In the genomic region with DNA sequence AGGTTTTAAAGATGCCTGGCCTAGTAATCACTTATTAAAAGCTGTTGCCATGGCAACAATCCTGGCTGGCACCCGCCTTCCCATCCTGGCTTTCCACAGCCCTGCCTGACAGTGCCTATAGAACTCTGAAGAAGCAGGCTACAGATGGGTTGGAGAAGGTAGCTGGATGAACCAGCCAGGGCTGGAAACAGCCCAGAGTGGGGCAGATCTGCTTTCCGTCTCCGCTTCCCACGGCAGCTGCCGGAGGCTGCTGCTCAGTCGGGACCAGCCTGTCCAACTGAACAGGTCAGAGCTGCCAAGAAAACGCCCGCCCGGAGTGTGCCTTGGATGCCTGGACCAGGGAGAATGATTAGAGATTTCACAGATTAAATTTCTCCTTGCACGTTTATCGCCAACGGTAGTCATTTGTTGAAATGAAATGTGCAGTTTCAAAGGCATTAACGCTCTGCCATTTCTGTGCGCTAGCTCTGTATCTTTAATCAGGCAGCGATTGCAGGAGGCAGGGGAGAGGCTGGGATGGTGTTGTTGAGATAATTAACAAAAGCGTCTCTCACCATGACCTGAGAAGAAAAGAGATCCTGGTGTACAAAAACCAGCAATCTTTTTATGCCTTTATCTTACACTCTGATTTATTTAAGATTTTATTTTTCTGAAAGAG, we compare ENCODE assay signal across 8 mouse cellular contexts. TPM values are rescaled to one million over a fixed set of nuclear protein-coding genes. Genes with fewer than 3 reads are reported as not detected.
DNase-seq lines count a peak whose midpoint lies in the region; ATAC-seq and TF ChIP-seq lines count a peak whose summit lies in the region.

No protein-coding gene starts in this region.

- no peaks in the 10 kb centered on the region for H3K9me3 ChIP-seq in forebrain, embryonic 13.5 days (replicated peaks)
- no peaks in the 10 kb centered on the region for H3K9me3 ChIP-seq in forebrain, embryonic 11.5 days (ENCODE audit: control insufficient read depth, low read length)
- H3K9me3 ChIP-seq in intestine, postnatal 0 days (ENCODE audit: control insufficient read depth): no peaks in the 10 kb centered on the region

- peaks cover 27% of the 10 kb centered on the region for H3K4me1 ChIP-seq in forebrain, embryonic 13.5 days
- H3K4me1 ChIP-seq in forebrain, embryonic 11.5 days (replicated peaks; ENCODE audit: control insufficient read depth, insufficient read depth, low read length): no peaks in the 10 kb centered on the region
- no peaks in the 10 kb centered on the region for H3K4me1 ChIP-seq in intestine, postnatal 0 days (replicated peaks; ENCODE audit: control insufficient read depth, insufficient read depth, low read length)

- H3K27me3 ChIP-seq in forebrain, embryonic 13.5 days: no peaks in the 10 kb centered on the region
- no peaks in the 10 kb centered on the region for H3K27me3 ChIP-seq in forebrain, embryonic 11.5 days (ENCODE audit: control insufficient read depth, insufficient read depth, low read length)
- H3K27me3 ChIP-seq in intestine, postnatal 0 days (replicated peaks; ENCODE audit: control insufficient read depth, insufficient read depth, low read length): no peaks in the 10 kb centered on the region

- no peak for DNase-seq in forebrain, embryonic 11.5 days (ENCODE audit: low spot score)
- peak; percentile 36 to 46 for DNase-seq in frontal cortex, postnatal 25 days (ENCODE audit: low spot score in 2 of 2)
- peak; percentile 59 to 85 for DNase-seq in left cerebral cortex, adult 9 months (ENCODE audit: low spot score in 2 of 2)
- peak; percentile 72 for DNase-seq in right cerebral cortex, postnatal 4 days
- no peak for DNase-seq in kidney, postnatal 36 days
- DNase-seq in ovary, postnatal 36 days (ENCODE audit: low spot score): no peak

- TF ChIP-seq CTCF in intestine, postnatal 0 days (IDR thresholded peaks at IDR 0.05; ENCODE audit: low read depth): no peak

- no peak overlapping the region for H3K4me2 ChIP-seq in forebrain, embryonic 13.5 days
- H3K4me2 ChIP-seq in forebrain, embryonic 11.5 days (ENCODE audit: low read depth, low read length, severe bottlenecking): no peak overlapping the region
- no peak overlapping the region for H3K4me2 ChIP-seq in intestine, postnatal 0 days (replicated peaks; ENCODE audit: low read depth)

- peak overlapping the region; percentile 85 for H3K27ac ChIP-seq in forebrain, embryonic 13.5 days
- no peak overlapping the region; the same call in 1 of the 2 replicates for H3K27ac ChIP-seq in forebrain, embryonic 11.5 days (ENCODE audit: low read depth, low read length)
- no peak overlapping the region for H3K27ac ChIP-seq in intestine, postnatal 0 days (ENCODE audit: low read depth, low read length)

- H3K9ac ChIP-seq in forebrain, embryonic 13.5 days: no peak overlapping the region; the same call in 1 of the 2 replicates
- no peak overlapping the region for H3K9ac ChIP-seq in forebrain, embryonic 11.5 days (ENCODE audit: low read length)
- H3K9ac ChIP-seq in intestine, postnatal 0 days (ENCODE audit: low read depth, low read length): no peak overlapping the region

- peaks cover 100% of the 10 kb centered on the region for H3K36me3 ChIP-seq in forebrain, embryonic 13.5 days (ENCODE audit: poor library complexity, severe bottlenecking)
- peaks cover 22% of the 10 kb centered on the region for H3K36me3 ChIP-seq in forebrain, embryonic 11.5 days (ENCODE audit: control insufficient read depth, insufficient read depth, low read length)
- H3K36me3 ChIP-seq in intestine, postnatal 0 days (ENCODE audit: control insufficient read depth, insufficient read depth): peaks cover 93% of the 10 kb centered on the region

- ATAC-seq in forebrain, embryonic 13.5 days: peak; percentile 86
- no peak for ATAC-seq in forebrain, embryonic 11.5 days (replicated peaks; ENCODE audit: low FRiP score)
- no peak for ATAC-seq in intestine, postnatal 0 days

- 54% methylated on average over 16 of the region's 16 CpGs for WGBS in forebrain, embryonic 13.5 days
- WGBS in forebrain, embryonic 11.5 days: 90% methylated on average over 16 of the region's 16 CpGs
- 93% methylated on average over 16 of the region's 16 CpGs for WGBS in intestine, postnatal 0 days

- no peak overlapping the region for H3K4me3 ChIP-seq in forebrain, embryonic 13.5 days
- H3K4me3 ChIP-seq in forebrain, embryonic 11.5 days (ENCODE audit: low read depth, low read length): no peak overlapping the region
- H3K4me3 ChIP-seq in intestine, postnatal 0 days (ENCODE audit: low read depth, low read length): no peak overlapping the region

RNA-seq across cellular contexts. Expression of a gene that starts 56.0 kb away (rescaled TPM):
- polyA plus RNA-seq in forebrain, embryonic 13.5 days (2015; fragmentation: Nextera tagmentation; extraction: Ambion mirVana): 34.7 and 35.9 TPM in 2 replicates
- polyA plus RNA-seq in forebrain, embryonic 11.5 days (2014; fragmentation: Nextera tagmentation; extraction: Ambion mirVana): 55.2 and 55.7 TPM in 2 replicates
- polyA plus RNA-seq in intestine, postnatal 0 days (2015; fragmentation: Nextera tagmentation; extraction: Ambion mirVana): 9.9 and 11.7 TPM in 2 replicates

Comparison
In these comparisons a context has a peak if more than half of its experiments do, and no peak if none do; other contexts are left out.
1. DNase-seq: peak in frontal cortex, postnatal 25 days (2 of 2), left cerebral cortex, adult 9 months (2 of 2) and right cerebral cortex, postnatal 4 days (single experiment); none in forebrain, embryonic 11.5 days (single experiment), kidney, postnatal 36 days (0 of 2) and ovary, postnatal 36 days (single experiment).